Mouse (Mus musculus): ENCODE data around the gene Naa80. TPM values are rescaled to one million over a fixed set of nuclear protein-coding genes. Genes with fewer than 3 reads are reported as not detected.
"Not testable (repeated sequence)": the region's sequence is repeated elsewhere in the genome, so short reads cannot be mapped to it uniquely, and the experiment has no call there.

The Naa80 gene
- total RNA-seq, 2 experiments from 2014 or later: 17.4 to 18.0 TPM

GRCm38 (mm10) chr9:107571534-107572326 is 7.0 kb upstream of the Naa80 start:
- no peak for DNase-seq (ENCODE audit: low spot score in 2 of 2)

DNA sequence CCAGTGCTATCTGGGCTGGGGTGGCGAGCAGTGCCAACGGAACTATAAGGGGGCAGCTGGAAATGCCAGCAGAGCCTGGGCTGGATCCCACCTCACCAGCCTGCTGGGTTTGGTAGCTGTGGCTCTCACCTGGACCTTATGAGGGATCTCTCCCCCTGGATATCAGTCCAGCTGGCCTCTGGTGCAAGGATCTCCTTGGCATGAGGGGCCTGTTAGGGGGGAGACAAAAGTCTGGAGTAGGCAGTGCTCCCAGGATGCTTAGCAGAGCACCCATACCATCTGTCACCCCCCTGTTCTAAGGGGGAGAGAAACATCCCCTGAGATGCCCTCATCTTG is 6.4 kb upstream of the Naa80 start:
- DNase-seq (ENCODE audit: low spot score in 2 of 2): no peak

DNA sequence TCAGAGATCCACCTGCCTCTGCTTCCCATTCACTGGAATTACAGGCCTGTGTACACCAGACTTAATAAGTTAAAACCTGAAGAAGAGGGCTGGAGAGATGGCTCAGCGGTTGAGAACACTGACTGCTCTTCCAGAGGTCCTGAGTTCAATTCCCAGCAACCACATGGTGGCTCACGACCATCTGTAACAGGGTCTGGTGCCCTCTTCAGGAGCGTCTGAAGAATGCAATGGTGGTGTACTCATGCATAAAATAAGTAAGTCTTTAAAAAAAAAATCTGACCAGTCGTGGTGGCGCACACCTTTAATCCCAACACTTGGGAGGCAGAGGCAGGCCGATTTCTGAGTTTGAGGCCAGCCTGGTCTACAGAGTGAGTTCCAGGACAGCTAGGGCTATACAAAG is 4.9 kb upstream of the Naa80 start:
- not testable (repeated sequence) for DNase-seq (ENCODE audit: low spot score in 2 of 2)

DNA sequence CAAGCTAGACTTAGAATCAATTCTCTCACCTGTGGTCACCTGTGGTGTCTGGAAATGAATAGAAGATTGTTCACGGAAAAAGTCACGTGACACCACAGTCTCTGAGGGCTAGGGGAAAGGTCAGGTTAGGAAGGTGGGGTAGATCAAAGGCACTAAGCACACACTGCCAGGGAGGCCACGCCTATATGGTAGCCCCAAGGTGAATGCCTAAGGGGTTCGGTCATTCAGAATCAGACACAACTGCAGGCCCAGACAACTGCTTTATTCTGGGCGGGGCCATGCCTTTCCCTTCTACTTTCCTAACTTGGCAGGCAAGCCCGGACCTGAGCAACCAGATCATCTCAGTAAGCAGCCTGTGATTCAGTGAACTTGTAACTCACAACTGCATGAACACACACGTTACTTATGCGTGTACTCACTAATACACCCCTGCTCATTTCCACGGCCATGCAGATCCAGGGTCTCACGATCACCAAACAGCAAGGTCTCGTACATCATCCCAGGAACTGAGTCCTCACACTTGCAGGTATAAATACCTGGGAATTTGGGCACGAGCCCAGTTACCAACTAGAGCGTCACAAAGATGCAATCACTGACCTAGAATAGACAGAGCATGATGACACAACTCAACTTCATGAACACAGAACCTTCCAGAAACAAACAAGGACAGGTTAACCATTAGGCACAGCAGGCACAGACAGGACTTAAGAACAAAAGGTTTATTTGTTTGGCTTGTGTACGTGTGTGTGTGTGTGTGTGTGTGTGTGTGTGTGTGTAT is 2.9 kb upstream of the Naa80 start:
- DNase-seq (ENCODE audit: low spot score in 2 of 2): no peak

GRCm38 (mm10) chr9:107576357-107577107 is 2.2 kb upstream of the Naa80 start, which contains the start of gene Hyal1:
Hyal1 (plus strand) TSS chr9:107576927.
- peak; percentile 46 to 75 for DNase-seq (ENCODE audit: low spot score in 2 of 2)

DNA sequence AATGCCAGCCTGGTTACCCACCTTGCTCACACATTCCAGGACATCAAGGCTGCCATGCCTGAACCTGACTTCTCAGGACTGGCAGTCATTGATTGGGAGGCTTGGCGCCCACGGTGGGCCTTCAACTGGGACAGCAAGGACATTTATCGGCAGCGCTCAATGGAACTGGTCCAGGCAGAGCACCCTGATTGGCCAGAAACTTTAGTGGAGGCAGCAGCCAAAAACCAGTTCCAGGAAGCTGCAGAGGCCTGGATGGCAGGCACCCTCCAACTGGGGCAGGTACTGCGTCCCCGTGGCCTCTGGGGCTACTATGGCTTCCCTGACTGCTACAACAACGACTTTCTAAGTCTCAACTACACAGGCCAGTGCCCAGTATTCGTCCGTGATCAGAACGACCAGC is 816 bp upstream of the Naa80 start:
- DNase-seq (ENCODE audit: low spot score in 2 of 2): no peak

GRCm38 (mm10) chr9:107579023-107579900 is 575 bp downstream of the Naa80 start:
- DNase-seq (ENCODE audit: low spot score in 2 of 2): no peak

DNA sequence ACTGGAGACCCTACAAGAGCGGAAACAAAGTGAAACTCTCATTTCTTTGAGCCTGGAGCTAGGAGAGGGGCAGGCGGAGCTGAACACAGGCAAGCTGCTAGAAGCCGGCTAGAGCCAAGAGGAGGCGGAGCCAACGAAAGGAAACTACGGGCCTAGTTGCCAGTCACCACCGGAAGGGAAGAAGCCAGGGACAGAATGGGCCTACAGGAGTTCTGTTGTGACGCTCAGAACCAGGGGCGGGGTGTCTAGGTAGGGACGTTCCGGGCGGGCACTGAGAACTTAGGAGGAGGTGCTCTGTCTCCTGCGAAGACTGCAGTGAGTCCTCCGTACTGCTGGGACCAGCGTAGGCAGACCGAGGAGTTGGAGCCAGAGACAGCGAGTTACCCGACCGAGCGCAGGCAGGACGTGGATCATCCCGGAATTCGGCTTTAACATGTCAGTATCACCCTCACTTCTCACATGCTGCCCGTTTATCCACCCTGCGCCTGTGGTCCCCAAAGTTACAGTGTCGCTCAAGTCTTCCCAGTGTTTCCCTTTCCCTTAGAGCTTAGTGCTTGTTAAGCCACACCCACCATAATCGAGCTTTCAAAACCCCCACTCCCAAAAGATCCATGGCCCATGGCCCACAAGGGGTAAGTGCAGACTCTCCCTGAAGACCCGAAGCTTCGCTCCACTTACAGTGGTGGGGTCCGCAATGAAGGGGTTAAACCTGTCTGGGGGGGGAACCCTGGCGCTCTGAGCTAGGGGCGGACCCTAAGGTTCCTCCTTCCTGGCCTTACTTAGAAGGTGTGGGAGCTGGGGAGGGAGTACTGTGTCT is 2.0 kb downstream of the Naa80 start, which contains the start of gene Hyal3:
Gene Hyal3 (plus strand): TSS at position 318 of the 817 bp plus-strand sequence.
- peak; percentile 60 to 80 for DNase-seq (ENCODE audit: low spot score in 2 of 2)

GRCm38 (mm10) chr9:107581584-107581983 is 2.9 kb downstream of the Naa80 start:
- no peak for DNase-seq (ENCODE audit: low spot score in 2 of 2)

DNA sequence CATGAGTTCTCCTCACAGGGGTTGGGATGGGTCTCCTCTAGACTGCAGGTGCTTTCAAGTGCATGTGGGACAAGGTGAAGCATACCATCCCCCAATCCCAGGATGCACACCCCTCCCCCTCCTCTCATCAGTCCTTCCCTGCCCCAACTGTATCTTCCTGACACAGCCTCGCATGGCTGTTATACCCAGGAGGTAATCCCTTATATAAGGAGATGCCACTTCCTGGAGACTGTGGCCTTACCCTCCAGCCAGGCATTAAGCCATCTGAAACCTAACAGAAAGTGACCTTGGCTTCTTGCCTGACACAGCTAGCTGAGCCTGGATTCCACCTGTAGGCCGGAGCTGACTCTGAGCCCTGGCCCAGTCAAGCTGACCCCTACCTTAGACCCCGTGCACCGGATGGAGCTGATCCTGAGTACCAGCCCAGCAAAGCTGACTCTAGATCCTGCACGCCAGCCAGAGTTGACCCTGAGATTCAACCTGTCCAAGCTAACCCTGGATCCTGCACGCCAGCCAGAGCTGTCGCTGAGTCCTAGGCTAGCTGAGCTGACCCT is 3.9 kb downstream of the Naa80 start:
- no peak for DNase-seq (ENCODE audit: low spot score in 2 of 2)

GRCm38 (mm10) chr9:107583174-107583573 is 4.5 kb downstream of the Naa80 start:
- no peak for DNase-seq (ENCODE audit: low spot score in 2 of 2)

- DNase-seq (ENCODE audit: low spot score in 2 of 2): no peak
Observed at GRCm38 (mm10) chr9:107586504-107586903, 7.8 kb downstream of the Naa80 start.

- DNase-seq (ENCODE audit: low spot score in 2 of 2): peak; percentile 67 to 92
Observed at GRCm38 (mm10) chr9:107586974-107587832, 8.5 kb downstream of the Naa80 start, which contains the start of gene Ifrd2. Ifrd2 (plus strand) TSS chr9:107587642.

DNA sequence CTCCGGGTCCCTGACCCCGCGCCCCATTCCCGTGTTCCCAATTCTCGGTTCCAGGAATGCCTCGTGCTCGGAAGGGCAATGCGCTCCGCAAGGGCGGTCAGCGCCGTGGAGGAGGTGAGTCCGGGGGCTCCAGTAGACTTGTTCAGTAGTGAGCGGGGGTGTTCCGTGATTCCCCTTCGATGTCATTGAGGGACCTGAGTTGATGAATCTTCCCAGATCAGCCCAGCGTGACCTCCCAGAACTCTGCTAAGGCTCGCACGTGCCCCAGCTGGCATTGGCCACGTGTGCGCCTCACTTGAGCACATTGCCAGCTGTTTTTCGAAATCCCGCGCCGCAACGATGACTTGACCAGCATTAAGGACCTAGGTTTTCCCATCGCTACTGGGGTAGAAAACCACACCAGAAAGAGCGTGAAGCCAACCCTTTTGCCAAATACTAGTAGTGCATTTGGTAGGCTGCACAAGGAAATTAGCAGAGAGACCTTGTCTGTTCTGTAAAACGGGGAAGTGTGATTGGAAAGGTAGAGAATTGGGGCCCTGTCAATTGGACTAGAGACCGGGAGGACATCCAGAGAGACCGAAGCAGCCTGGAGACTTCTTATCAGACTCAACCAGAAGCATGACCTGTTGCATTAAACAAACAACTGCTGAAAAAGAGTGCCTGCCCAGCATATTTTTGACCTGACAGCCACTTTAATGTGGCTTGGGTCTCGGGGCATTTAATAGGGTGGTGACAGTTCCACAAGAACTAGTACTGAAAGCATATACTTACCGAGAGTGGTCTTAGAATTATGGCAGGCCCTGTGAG is 9.3 kb downstream of the Naa80 start:
- no peak for DNase-seq (ENCODE audit: low spot score in 2 of 2)

DNA sequence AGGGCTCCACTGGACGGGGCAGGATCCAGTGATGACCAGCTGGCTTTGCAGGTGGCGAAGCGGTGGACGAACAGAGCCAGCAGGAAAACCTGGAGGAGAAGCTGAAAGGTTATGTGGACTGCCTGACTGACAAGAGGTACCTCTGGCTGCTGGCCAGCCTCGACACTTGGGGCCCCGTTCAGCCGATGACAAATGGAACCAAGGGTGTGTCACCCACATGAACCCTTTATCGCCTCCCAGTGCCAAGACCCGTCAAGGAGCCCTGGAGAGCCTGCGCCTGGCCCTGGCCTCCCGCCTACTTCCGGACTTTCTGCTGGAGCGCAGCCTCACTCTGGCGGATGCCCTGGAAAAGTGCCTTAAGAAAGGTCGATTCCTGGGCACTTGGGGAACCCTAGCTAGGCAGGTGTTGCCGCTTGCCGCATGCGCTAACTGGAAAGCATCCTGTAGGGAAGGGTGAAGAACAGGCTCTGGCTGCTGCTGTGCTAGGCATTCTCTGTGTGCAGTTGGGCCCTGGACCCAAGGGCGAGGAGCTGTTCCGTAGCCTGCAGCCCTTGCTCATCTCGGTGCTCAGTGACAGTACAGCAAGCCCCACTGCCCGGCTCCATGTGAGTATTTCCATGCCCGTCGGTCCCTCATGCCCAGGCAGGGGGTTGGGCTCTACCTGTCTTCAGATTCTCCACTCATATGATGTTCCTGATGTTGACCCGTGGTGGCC is 11.5 kb downstream of the Naa80 start:
- DNase-seq (ENCODE audit: low spot score in 2 of 2): no peak

DNA sequence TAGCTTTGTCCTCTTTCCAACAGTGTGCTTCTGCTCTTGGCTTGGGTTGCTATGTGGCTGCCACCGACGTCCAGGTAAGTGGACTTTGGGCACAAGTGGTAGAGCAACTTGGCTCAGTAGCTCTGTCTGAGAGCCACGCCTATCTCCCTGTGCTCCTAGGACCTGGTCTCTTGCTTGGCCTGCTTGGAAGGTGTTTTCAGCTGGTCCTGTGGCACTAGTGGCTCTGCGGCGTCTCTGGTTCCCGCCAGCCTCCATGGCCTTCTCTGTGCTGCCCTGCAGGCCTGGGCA is 12.0 kb downstream of the Naa80 start:
- no peak for DNase-seq (ENCODE audit: low spot score in 2 of 2)

All from adrenal gland, postnatal 4 days (tissue).